Mouse (Mus musculus) spleen, adult 2 months (tissue): ENCODE measurements around the gene Tmem119. TPM values are rescaled to one million over a fixed set of nuclear protein-coding genes. Genes with fewer than 3 reads are reported as not detected.

Experiments used
- DNase-seq, 2 experiments: peaks; one replicate each; pipeline versions ENCODE4 v3.0.0 to v3.0.0-alpha.2; 2012 to 2021; ENCODE audit warnings: low spot score in 2 of 2, low read depth in 1 of 2
- H3K27ac ChIP-seq: fragments of 200-500 bp; 2 replicates; pipeline ENCODE4 v1.5.1; 2012; ENCODE audit warnings: low read length, inconsistent platforms; ENCODE audit not compliant: insufficient read depth
- H3K27me3 ChIP-seq: fragments of 200-500 bp; 2 replicates; pipeline ENCODE4 v1.6.1; 2012; ENCODE audit warnings: mild to moderate bottlenecking, moderate library complexity, low read length, inconsistent platforms; ENCODE audit not compliant: control insufficient read depth, insufficient read depth
- H3K36me3 ChIP-seq: fragments of 200-500 bp; 2 replicates; pipeline ENCODE4 v1.6.1; 2012; ENCODE audit warnings: mild to moderate bottlenecking, low read length, inconsistent platforms; ENCODE audit not compliant: control insufficient read depth, insufficient read depth
- H3K4me1 ChIP-seq: fragments of 200-500 bp; 2 replicates; pipeline ENCODE4 v1.6.1; 2011; ENCODE audit warnings: inconsistent platforms; ENCODE audit not compliant: control insufficient read depth, insufficient read depth, insufficient read length
- H3K4me3 ChIP-seq: fragments of 200-500 bp; 2 replicates; pipeline ENCODE4 v1.5.1; 2011; ENCODE audit warnings: mild to moderate bottlenecking, inconsistent platforms; ENCODE audit not compliant: insufficient read depth, insufficient read length; ENCODE audit errors: extremely low read depth
- CTCF ChIP-seq: fragments of 200-500 bp; IDR thresholded peaks from 2 replicates; pipeline ENCODE4 v1.5.1; 2011; ENCODE audit warnings: mild to moderate bottlenecking, inconsistent platforms; ENCODE audit not compliant: insufficient read depth, insufficient read length, insufficient replicate concordance; ENCODE audit errors: extremely low read depth
- POLR2A ChIP-seq: fragments of 200-500 bp; IDR thresholded peaks from 2 replicates; pipeline ENCODE4 v1.6.1; 2011; ENCODE audit warnings: low read depth, low read length, inconsistent platforms
- WGBS: fragments of 180-500 bp; shearing (Covaris S2); methylation state at CpG from one replicate; pipeline ENCODE4 v1.1.7; 2018; 5-methylcytosine and 5-hydroxymethylcytosine counted together
- polyA plus RNA-seq: library from polyadenylated mRNA; depleted of rRNA; stranded (reverse); fragments of >200 nt; gene quantifications from 2 replicates; pipeline ENCODE4 v1.2.3, GENCODE M21; 2012

Gene Tmem119
- polyA plus RNA-seq, 1 experiment = 3.0 TPM

- H3K27ac ChIP-seq = no peak overlapping the region
- WGBS = 80% methylated on average over 9 of the region's 9 CpGs
- TF ChIP-seq POLR2A (no peak), CTCF (no peak)
These were observed 5.0 kb upstream of the Tmem119 start for GRCm38 (mm10) chr5:113805301-113805700.

GRCm38 (mm10) chr5:113804395-113804966, 4.2 kb upstream of the Tmem119 start:
- DNase-seq = no peak
- no peak for TF ChIP-seq CTCF
- TF ChIP-seq POLR2A = no peak
- no peaks in the 10 kb centered on the region; the same call in 1 of the 2 replicates for H3K4me1 ChIP-seq
- H3K27me3 ChIP-seq = 0 out of 2 replicates have a peak, but pooled peaks cover 2% of the 10 kb centered on the region
- 19% methylated on average over 7 of the region's 7 CpGs for WGBS
- no peak overlapping the region for H3K4me3 ChIP-seq
- H3K27ac ChIP-seq = no peak overlapping the region
- H3K36me3 ChIP-seq = no peaks in the 10 kb centered on the region

More at GRCm38 (mm10) chr5:113805301-113805700, 5.0 kb upstream of the Tmem119 start:
- Histone ChIP-seq H3K4me3 (no peak overlapping the region), H3K4me1 (no peaks in the 10 kb centered on the region; the same call in 1 of the 2 replicates), H3K27me3 (0 out of 2 replicates have a peak, but pooled peaks cover 2% of the 10 kb centered on the region), H3K36me3 (no peaks in the 10 kb centered on the region)
- DNase-seq = no peak

- Histone ChIP-seq H3K4me1 (no peaks in the 10 kb centered on the region), H3K27ac (no peak overlapping the region), H3K36me3 (no peaks in the 10 kb centered on the region), H3K4me3 (no peak overlapping the region), H3K27me3 (no peaks in the 10 kb centered on the region)
- no peak for DNase-seq
- TF ChIP-seq CTCF = no peak
- TF ChIP-seq POLR2A = no peak
- WGBS = 77% methylated on average over 5 of the region's 5 CpGs
These were observed 625 bp downstream of the Tmem119 start for GRCm38 (mm10) chr5:113799691-113800090.

GRCm38 (mm10) chr5:113798525-113798924, 1.8 kb downstream of the Tmem119 start:
- H3K27me3 ChIP-seq = no peaks in the 10 kb centered on the region
- no peaks in the 10 kb centered on the region for H3K36me3 ChIP-seq
- no peaks in the 10 kb centered on the region for H3K4me1 ChIP-seq
- no peak for TF ChIP-seq CTCF
- TF ChIP-seq POLR2A = no peak
- no peak for DNase-seq
- H3K4me3 ChIP-seq = no peak overlapping the region
- WGBS = 27% methylated on average over 9 of the region's 9 CpGs
- H3K27ac ChIP-seq = no peak overlapping the region

GRCm38 (mm10) chr5:113797149-113797882, 3.0 kb downstream of the Tmem119 start:
- 53% methylated on average over 19 of the region's 19 CpGs for WGBS
- no peak overlapping the region for H3K27ac ChIP-seq
- no peaks in the 10 kb centered on the region for H3K36me3 ChIP-seq
- H3K4me3 ChIP-seq = no peak overlapping the region
- DNase-seq = no peak
- no peaks in the 10 kb centered on the region for H3K27me3 ChIP-seq
- no peaks in the 10 kb centered on the region for H3K4me1 ChIP-seq
- TF ChIP-seq POLR2A (no peak), CTCF (no peak)

GRCm38 (mm10) chr5:113796401-113797148, 3.7 kb downstream of the Tmem119 start:
- Histone ChIP-seq H3K27me3 (no peaks in the 10 kb centered on the region), H3K36me3 (no peaks in the 10 kb centered on the region), H3K4me1 (no peaks in the 10 kb centered on the region), H3K27ac (no peak overlapping the region), H3K4me3 (no peak overlapping the region)
- WGBS = 14% methylated on average over 13 of the region's 13 CpGs
- DNase-seq = no peak
- TF ChIP-seq CTCF = no peak
